In the genomic region with DNA sequence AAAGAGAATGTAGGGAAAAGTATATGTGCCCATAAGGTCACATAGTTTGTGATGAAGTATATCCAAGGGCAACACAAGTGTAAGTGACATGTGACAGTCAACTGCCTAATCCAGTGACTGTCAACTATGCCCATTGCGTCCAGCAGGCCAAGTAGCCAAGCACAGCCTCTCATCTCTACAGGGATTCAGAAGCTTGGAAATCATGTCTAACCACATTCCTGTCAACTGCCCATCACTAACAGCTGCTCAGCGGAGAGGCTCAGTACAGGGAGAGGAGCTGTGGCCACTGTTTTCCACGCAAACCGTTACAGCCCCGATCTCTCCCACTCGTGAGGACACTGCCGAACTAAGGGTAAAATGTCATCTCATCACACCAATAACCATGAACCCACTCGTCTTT, we compare ENCODE assay signal across 21 mouse cellular contexts.
DNase-seq lines count a peak whose midpoint lies in the region; ATAC-seq and TF ChIP-seq lines count a peak whose summit lies in the region.
"Had no signal": no experiment of that assay in that cellular context is flagged by ENCODE, and none has a peak within 500 bp of the region (broad histone marks: within the 10 kb centered on the region; RNA-seq: fewer than 3 reads in every experiment).

No protein-coding gene starts in this region.

- H3K4me2 ChIP-seq in hindbrain, postnatal 0 days (ENCODE audit: low read depth, low read length): no peak overlapping the region
- no peak overlapping the region for H3K4me2 ChIP-seq in hindbrain, embryonic 11.5 days (replicated peaks; ENCODE audit: low read depth, low read length)
- peak overlapping the region; percentile 46 for H3K4me2 ChIP-seq in heart, embryonic 14.5 days (ENCODE audit: low read length)
- H3K4me2 ChIP-seq: hindbrain, embryonic 15.5 days; kidney, embryonic 15.5 days; liver, embryonic 11.5 days had no signal

- H3K4me3 ChIP-seq in hindbrain, postnatal 0 days (ENCODE audit: low read length): no peak overlapping the region
- H3K4me3 ChIP-seq in hindbrain, embryonic 11.5 days (ENCODE audit: low read depth, low read length): no peak overlapping the region
- H3K4me3 ChIP-seq in heart, embryonic 14.5 days (ENCODE audit: control insufficient read depth in 1 of 2, insufficient read depth in 1 of 2, low read depth in 1 of 2, low read length in 2 of 2): no peak overlapping the region
- H3K4me3 ChIP-seq in gastrocnemius, adult 2 months: no peak overlapping the region
- H3K4me3 ChIP-seq: hindbrain, embryonic 15.5 days; kidney, embryonic 15.5 days; midbrain, embryonic 10.5 days had no signal

- H3K9me3 ChIP-seq in hindbrain, postnatal 0 days (ENCODE audit: low read length): no peaks in the 10 kb centered on the region
- H3K9me3 ChIP-seq in hindbrain, embryonic 11.5 days (ENCODE audit: control insufficient read depth, low read length): no peaks in the 10 kb centered on the region
- no peaks in the 10 kb centered on the region for H3K9me3 ChIP-seq in heart, embryonic 14.5 days (ENCODE audit: control insufficient read depth, low read length)
- H3K9me3 ChIP-seq: hindbrain, embryonic 15.5 days; kidney, embryonic 15.5 days; midbrain, embryonic 10.5 days had no signal

- no peaks in the 10 kb centered on the region for H3K36me3 ChIP-seq in hindbrain, postnatal 0 days (ENCODE audit: insufficient read depth, low read length)
- no peaks in the 10 kb centered on the region for H3K36me3 ChIP-seq in hindbrain, embryonic 11.5 days (ENCODE audit: control insufficient read depth, insufficient read depth, low read length)
- peaks cover 8% of the 10 kb centered on the region; the same call in 1 of the 2 replicates for H3K36me3 ChIP-seq in heart, embryonic 14.5 days (ENCODE audit: control insufficient read depth, insufficient read depth, low read length)
- H3K36me3 ChIP-seq: hindbrain, embryonic 15.5 days; kidney, embryonic 15.5 days had no signal

- DNase-seq in hindbrain, postnatal 0 days (ENCODE audit: low spot score): no peak
- no peak for DNase-seq in hindbrain, embryonic 11.5 days (ENCODE audit: low spot score)
- DNase-seq in heart, adult 8-10 months (ENCODE audit: low spot score): peak; percentile 53
- DNase-seq in retina, embryonic 14.5 days (ENCODE audit: low spot score): peak; percentile 47
- no peak for DNase-seq in gastrocnemius, adult 2 months
- DNase-seq in urinary bladder, postnatal 36 days (ENCODE audit: low spot score in 2 of 2): no peak
- DNase-seq in ovary, postnatal 10 days (ENCODE audit: low spot score): no peak
- DNase-seq: adrenal gland, postnatal 36 days; cerebellum, adult 9-10 months; kidney, postnatal 4 days; liver, postnatal 0 days; thymus, adult 18-20 months; thymus, postnatal 36 days had no signal

- intact Hi-C loops in gastrocnemius, adult 2 months (cut with DNase I): loop anchor here (5.0 kb wide), 1 partner anchor 94 kb away; the partner anchor contains the start of gene Stk39

- no peak overlapping the region for H3K9ac ChIP-seq in hindbrain, postnatal 0 days (replicated peaks; ENCODE audit: low read length)
- no peak overlapping the region for H3K9ac ChIP-seq in hindbrain, embryonic 11.5 days (ENCODE audit: low read depth, low read length)
- H3K9ac ChIP-seq in heart, embryonic 14.5 days (ENCODE audit: low read length): peak overlapping the region; percentile 44
- H3K9ac ChIP-seq: hindbrain, embryonic 15.5 days; kidney, embryonic 15.5 days; liver, postnatal 0 days had no signal

- no peak overlapping the region for H3K27ac ChIP-seq in hindbrain, postnatal 0 days
- H3K27ac ChIP-seq in hindbrain, embryonic 11.5 days (ENCODE audit: low read depth, low read length): no peak overlapping the region
- peak overlapping the region; percentile 89 to 90 for H3K27ac ChIP-seq in heart, embryonic 14.5 days (replicated peaks in 1 of 2; ENCODE audit: control insufficient read depth in 1 of 2, insufficient read depth in 1 of 2, low read depth in 2 of 2, low read length in 2 of 2)
- no peak overlapping the region for H3K27ac ChIP-seq in gastrocnemius, adult 2 months
- H3K27ac ChIP-seq: hindbrain, embryonic 15.5 days; kidney, embryonic 15.5 days; macrophage; midbrain, embryonic 10.5 days had no signal

- no peaks in the 10 kb centered on the region for H3K4me1 ChIP-seq in hindbrain, postnatal 0 days (ENCODE audit: insufficient read depth, low read length)
- peaks cover 8% of the 10 kb centered on the region; the same call in 1 of the 2 replicates for H3K4me1 ChIP-seq in hindbrain, embryonic 11.5 days (replicated peaks; ENCODE audit: control insufficient read depth, insufficient read depth, low read length)
- peaks cover 53 to 86% of the 10 kb centered on the region in 2 experiments for H3K4me1 ChIP-seq in heart, embryonic 14.5 days (ENCODE audit: control insufficient read depth in 2 of 2, insufficient read depth in 2 of 2, low read length in 2 of 2)

- TF ChIP-seq CTCF in hindbrain, postnatal 0 days (IDR thresholded peaks at IDR 0.05; ENCODE audit: low read depth): no peak
- TF ChIP-seq CTCF in gastrocnemius, adult 2 months (IDR thresholded peaks at IDR 0.05): no peak

- peak; percentile 27; the same call in 1 of the 2 replicates for ATAC-seq in hindbrain, postnatal 0 days
- no peak for ATAC-seq in hindbrain, embryonic 11.5 days (ENCODE audit: low FRiP score)
- peak; percentile 83 for ATAC-seq in heart, embryonic 14.5 days (ENCODE audit: insufficient number of reproducible peaks, insufficient read depth, low FRiP score, low read depth)
- ATAC-seq: intestine, embryonic 16.5 days; liver, postnatal 0 days; lung, postnatal 0 days had no signal

- H3K27me3 ChIP-seq in hindbrain, postnatal 0 days (ENCODE audit: insufficient read depth, low read length): no peaks in the 10 kb centered on the region
- H3K27me3 ChIP-seq in hindbrain, embryonic 11.5 days (ENCODE audit: control insufficient read depth, insufficient read depth, low read length): no peaks in the 10 kb centered on the region
- H3K27me3 ChIP-seq in heart, embryonic 14.5 days (ENCODE audit: control insufficient read depth, insufficient read depth, low read length): no peaks in the 10 kb centered on the region
- H3K27me3 ChIP-seq: hindbrain, embryonic 15.5 days; kidney, embryonic 15.5 days had no signal

- WGBS in hindbrain, postnatal 0 days: 68% methylated on average over 8 of the region's 8 CpGs
- 78% methylated on average over 8 of the region's 8 CpGs for WGBS in hindbrain, embryonic 11.5 days
- 21% methylated on average over 8 of the region's 8 CpGs for WGBS in heart, embryonic 14.5 days

Comparison
In these comparisons a context has a peak if more than half of its experiments do, and no peak if none do; other contexts are left out.
1. DNase-seq: peak in heart, adult 8-10 months (single experiment) and retina, embryonic 14.5 days (single experiment); none in hindbrain, postnatal 0 days (single experiment), hindbrain, embryonic 11.5 days (single experiment), gastrocnemius, adult 2 months (single experiment), urinary bladder, postnatal 36 days (0 of 2) and ovary, postnatal 10 days (single experiment).
2. H3K27ac ChIP-seq: peak in heart, embryonic 14.5 days (2 of 2); none in hindbrain, postnatal 0 days (single experiment), hindbrain, embryonic 11.5 days (single experiment) and gastrocnemius, adult 2 months (single experiment).